Mouse (Mus musculus) C2C12 (cell line): ENCODE data around the gene Pappa. TPM values are rescaled to one million over a fixed set of nuclear protein-coding genes. Genes with fewer than 3 reads are reported as not detected.

ENCODE experiments used
- H3K27me3 ChIP-seq: one replicate; pipeline ENCODE4 v1.6.1; 2011; ENCODE audit not compliant: control insufficient read depth, insufficient read depth, insufficient read length
- H3K36me3 ChIP-seq: one replicate; pipeline ENCODE4 v1.6.1; 2011; ENCODE audit not compliant: control insufficient read depth, insufficient read depth
- H3K4me3 ChIP-seq: one replicate; pipeline ENCODE4 v1.5.1; 2011; ENCODE audit warnings: mild to moderate bottlenecking, control low read depth; ENCODE audit not compliant: poor library complexity, insufficient read depth, severe bottlenecking
- H3K79me2 ChIP-seq: one replicate; pipeline ENCODE4 v1.6.1; 2011; ENCODE audit not compliant: control insufficient read depth, insufficient read depth
- H3K79me3 ChIP-seq: one replicate; pipeline ENCODE4 v1.6.1; 2011; ENCODE audit warnings: low read depth, control low read depth
- H3ac ChIP-seq: one replicate; pipeline ENCODE3; 2011; ENCODE audit warnings: low read depth; ENCODE audit not compliant: control insufficient read depth, insufficient read length
- CEBPB ChIP-seq: IDR thresholded peaks from one replicate; pipeline ENCODE4 v1.6.1; 2011; ENCODE audit warnings: low read depth, mild to moderate bottlenecking, control low read depth, moderate library complexity
- CTCF ChIP-seq: IDR thresholded peaks from one replicate; pipeline ENCODE4 v1.5.1; 2011; ENCODE audit not compliant: control insufficient read depth, insufficient read depth, insufficient read length
- FOSL1 ChIP-seq: IDR thresholded peaks from one replicate; pipeline ENCODE4 v1.8.0; 2011; ENCODE audit warnings: mild to moderate bottlenecking, low read length; ENCODE audit not compliant: poor library complexity, insufficient read depth, severe bottlenecking
- MAX ChIP-seq: IDR thresholded peaks from one replicate; pipeline ENCODE4 v1.6.1; 2011; ENCODE audit warnings: mild to moderate bottlenecking, control low read depth
- MYOD1 ChIP-seq: IDR thresholded peaks from one replicate; pipeline ENCODE4 v1.6.1; 2011; ENCODE audit warnings: low read depth; ENCODE audit not compliant: control insufficient read depth, insufficient read length
- MYOG ChIP-seq: IDR thresholded peaks from one replicate; pipeline ENCODE4 v1.6.1; 2011; ENCODE audit not compliant: control insufficient read depth, insufficient read length; ENCODE audit errors: extremely low read depth
- USF1 ChIP-seq: IDR thresholded peaks from one replicate; pipeline ENCODE4 v1.6.1; 2011; ENCODE audit warnings: low read depth, mild to moderate bottlenecking, control low read depth, moderate library complexity
- polyA plus RNA-seq: library from polyadenylated mRNA; unstranded; fragments of >200 nt; fragmentation: generic; extraction: Trizol; gene quantifications from one replicate; pipeline ENCODE4 v1.2.1, GENCODE M21; 2012; ENCODE audit warnings: missing spikeins

The Pappa gene
- polyA plus RNA-seq, 1 experiment, result 0.57 TPM

DNA sequence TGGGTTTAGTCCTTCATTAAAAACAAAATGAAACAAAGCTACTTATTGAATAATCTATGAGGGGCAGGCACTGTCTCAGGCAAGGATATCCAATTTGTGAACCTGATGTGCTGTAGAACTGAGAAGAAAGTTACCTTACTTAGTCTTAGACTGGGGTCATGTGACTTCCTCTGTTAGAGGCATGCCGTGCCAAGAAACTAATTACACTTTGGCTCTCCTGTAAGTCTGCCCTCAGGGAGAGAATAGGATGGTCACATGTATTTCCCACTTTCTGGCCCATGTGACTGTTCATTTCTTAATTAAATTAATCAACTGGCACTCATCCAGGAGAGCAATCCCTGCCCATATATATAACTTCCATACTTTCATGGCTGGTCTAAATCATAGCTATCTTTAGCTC lies 209.7 kb downstream of the Pappa start:
- no peak for TF ChIP-seq MYOG
- no peaks in the 10 kb centered on the region for H3K79me3 ChIP-seq
- no peaks in the 10 kb centered on the region for H3K36me3 ChIP-seq
- H3K27me3 ChIP-seq, result no peaks in the 10 kb centered on the region
- no peaks in the 10 kb centered on the region for H3K79me2 ChIP-seq
- H3K4me3 ChIP-seq, result no peak overlapping the region
- no peak overlapping the region for H3ac ChIP-seq

DNA sequence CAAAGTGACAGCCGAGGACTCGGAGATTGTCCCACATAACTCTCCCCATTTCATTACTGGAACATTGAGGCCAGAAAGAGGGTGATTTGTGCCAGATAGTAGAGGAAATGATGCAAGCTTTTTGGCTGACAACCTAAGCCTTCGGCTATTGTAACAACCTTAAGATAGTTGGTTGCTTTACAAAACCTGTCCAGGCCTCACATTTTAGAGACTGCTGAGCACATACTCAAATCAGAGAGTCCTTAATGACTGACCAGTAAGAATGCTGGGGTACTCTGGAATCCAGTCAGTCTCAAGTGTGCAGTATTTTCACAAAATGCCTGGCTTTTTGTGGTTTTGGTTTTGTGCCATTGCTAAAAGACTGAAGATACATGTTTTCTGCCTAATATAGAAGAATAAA lies 217.8 kb downstream of the Pappa start:
- H3K27me3 ChIP-seq, result no peaks in the 10 kb centered on the region
- H3K36me3 ChIP-seq, result no peaks in the 10 kb centered on the region
- no peak overlapping the region for H3ac ChIP-seq
- H3K79me3 ChIP-seq, result no peaks in the 10 kb centered on the region
- TF ChIP-seq MYOD1 (no peak), FOSL1 (no peak), MAX (no peak), MYOG (no peak), CTCF (no peak), CEBPB (no peak), USF1 (no peak)
- H3K4me3 ChIP-seq, result no peak overlapping the region
- no peaks in the 10 kb centered on the region for H3K79me2 ChIP-seq

DNA sequence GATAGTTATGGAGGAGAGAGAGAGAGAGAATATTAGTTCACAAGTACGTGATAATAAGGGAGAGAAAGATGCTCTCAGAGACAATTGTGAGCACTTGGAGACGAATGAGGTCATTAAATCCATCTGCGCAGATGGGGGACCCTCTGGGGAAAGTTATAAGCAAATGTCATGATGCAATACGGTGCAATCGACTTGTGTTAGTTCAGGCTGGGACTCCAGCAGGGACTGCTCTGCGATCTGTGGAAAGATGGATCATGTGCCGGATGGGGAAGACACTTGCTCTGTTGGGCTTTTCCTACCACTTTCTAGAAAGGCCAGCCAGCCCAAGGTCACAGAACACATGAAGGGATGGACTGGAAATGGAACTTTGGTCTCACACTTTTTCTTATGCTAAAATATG lies 226.5 kb downstream of the Pappa start:
- Histone ChIP-seq H3K27me3 (no peaks in the 10 kb centered on the region), H3K79me3 (no peaks in the 10 kb centered on the region), H3K36me3 (no peaks in the 10 kb centered on the region), H3K79me2 (no peaks in the 10 kb centered on the region), H3K4me3 (no peak overlapping the region), H3ac (no peak overlapping the region)
- TF ChIP-seq FOSL1 (no peak), USF1 (no peak), MYOD1 (no peak), CEBPB (no peak), MAX (no peak), CTCF (no peak), MYOG (no peak)

DNA sequence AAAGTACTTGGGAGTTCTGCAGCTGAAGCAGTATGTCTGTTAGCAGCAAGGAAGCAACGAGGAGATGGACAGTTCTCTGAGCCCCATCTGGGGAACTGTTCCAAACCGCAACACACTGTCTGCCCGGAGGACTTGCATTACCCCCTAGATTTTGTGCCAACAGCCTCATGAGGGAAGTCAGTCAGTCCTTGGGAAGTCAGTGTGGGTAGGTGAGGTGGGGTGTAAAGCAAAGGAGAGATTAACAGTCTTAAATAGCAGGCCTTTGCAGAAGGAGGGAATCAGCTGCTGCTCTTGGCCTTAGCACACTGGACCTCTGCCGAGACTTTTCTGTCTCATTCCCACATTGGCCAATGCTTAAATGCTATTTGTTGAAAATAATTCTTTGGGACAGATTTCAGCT lies 230.6 kb downstream of the Pappa start:
- H3K36me3 ChIP-seq, result no peaks in the 10 kb centered on the region
- TF ChIP-seq USF1 (no peak), MAX (no peak), MYOG (no peak), FOSL1 (no peak), CTCF (no peak), MYOD1 (no peak), CEBPB (no peak)

DNA sequence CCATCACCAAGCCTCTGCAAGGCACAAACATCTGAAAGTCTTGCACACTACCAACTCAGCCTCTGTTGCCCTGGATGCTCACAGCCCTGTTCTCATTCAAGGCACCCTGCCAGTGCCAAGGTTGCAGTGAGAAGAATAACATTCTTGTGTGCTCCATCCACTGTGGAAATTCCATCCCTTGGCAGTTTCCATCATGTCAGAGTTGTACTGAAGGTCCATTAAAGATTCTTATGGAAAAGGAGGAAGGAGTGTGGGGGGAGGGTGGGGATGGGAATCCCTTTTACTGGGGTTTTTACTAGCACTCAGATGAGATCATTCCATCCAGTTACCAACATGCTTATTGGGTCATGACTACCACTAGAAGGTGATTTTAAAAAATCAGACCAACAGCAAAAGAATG lies 243.2 kb downstream of the Pappa start:
- TF ChIP-seq USF1 (no peak), FOSL1 (no peak), CEBPB (no peak), MYOD1 (no peak), MAX (no peak)
- Histone ChIP-seq H3K36me3 (no peaks in the 10 kb centered on the region), H3K27me3 (no peaks in the 10 kb centered on the region), H3ac (no peak overlapping the region), H3K79me2 (no peaks in the 10 kb centered on the region), H3K79me3 (no peaks in the 10 kb centered on the region), H3K4me3 (no peak overlapping the region)

More for the DNA sequence above, 230.6 kb downstream of the Pappa start:
- Histone ChIP-seq H3K27me3 (no peaks in the 10 kb centered on the region), H3ac (no peak overlapping the region), H3K79me2 (no peaks in the 10 kb centered on the region), H3K4me3 (no peak overlapping the region), H3K79me3 (no peaks in the 10 kb centered on the region)

DNA sequence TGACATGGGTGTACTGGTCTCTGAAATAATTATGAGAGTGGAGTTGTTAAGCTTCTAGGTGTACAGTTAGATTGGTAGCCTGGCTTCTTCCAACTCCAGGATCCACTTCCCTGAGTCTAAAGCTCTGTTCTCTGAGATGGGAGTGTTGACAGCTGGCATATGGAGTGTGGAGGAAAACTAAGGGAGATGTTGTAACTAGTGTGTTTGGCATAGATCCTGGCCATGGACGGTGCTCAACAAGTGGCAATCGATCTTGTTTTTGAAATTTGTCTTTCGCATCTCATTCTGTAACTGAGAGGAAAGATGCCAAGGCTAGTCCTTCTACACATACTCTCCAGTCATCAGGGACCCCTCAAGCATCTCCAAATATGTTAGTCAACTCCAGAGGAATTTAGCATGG lies 248.8 kb downstream of the Pappa start:
- H3K27me3 ChIP-seq, result no peaks in the 10 kb centered on the region
- H3K79me3 ChIP-seq, result no peaks in the 10 kb centered on the region
- H3K79me2 ChIP-seq, result no peaks in the 10 kb centered on the region
- H3K36me3 ChIP-seq, result no peaks in the 10 kb centered on the region
- no peak overlapping the region for H3ac ChIP-seq
- TF ChIP-seq USF1 (no peak), MYOG (no peak), FOSL1 (no peak), CEBPB (no peak), MYOD1 (no peak), MAX (no peak), CTCF (no peak)
- no peak overlapping the region for H3K4me3 ChIP-seq
